Mouse (Mus musculus) embryonic fibroblast, embryonic 13.5 days (primary cell): ENCODE measurements around the gene Adamts4. TPM values are rescaled to one million over a fixed set of nuclear protein-coding genes. Genes with fewer than 3 reads are reported as not detected.

Experiments used
- H3K27ac ChIP-seq: 2 replicates; pipeline ENCODE4 v1.5.1; 2012; ENCODE audit warnings: low read length, control low read depth, inconsistent platforms; ENCODE audit not compliant: insufficient read depth
- H3K4me1 ChIP-seq: 2 replicates; pipeline ENCODE4 v1.6.1; 2011; ENCODE audit warnings: low read length; ENCODE audit not compliant: control insufficient read depth, insufficient read depth
- H3K4me3 ChIP-seq: 2 replicates; pipeline ENCODE4 v1.5.1; 2011; ENCODE audit warnings: mild to moderate bottlenecking, control low read depth, low read length; ENCODE audit not compliant: insufficient read depth
- CTCF ChIP-seq: IDR thresholded peaks from 2 replicates; pipeline ENCODE4 v1.5.1; 2011; ENCODE audit warnings: mild to moderate bottlenecking, control low read depth, low read length, moderate library complexity, borderline replicate concordance; ENCODE audit not compliant: insufficient read depth
- POLR2A ChIP-seq: IDR thresholded peaks from 2 replicates; pipeline ENCODE4 v1.6.1; 2011; ENCODE audit warnings: low read depth, mild to moderate bottlenecking, control low read depth, low read length, moderate library complexity
- polyA plus RNA-seq: library from polyadenylated mRNA; stranded (reverse); fragments of >200 nt; gene quantifications from 2 replicates; pipeline ENCODE4 v1.2.4, GENCODE M21; 2011; ENCODE audit warnings: low read depth; ENCODE audit not compliant: missing spikeins, insufficient read length

Gene Adamts4
- polyA plus RNA-seq, 1 experiment: 24.3 TPM

DNA sequence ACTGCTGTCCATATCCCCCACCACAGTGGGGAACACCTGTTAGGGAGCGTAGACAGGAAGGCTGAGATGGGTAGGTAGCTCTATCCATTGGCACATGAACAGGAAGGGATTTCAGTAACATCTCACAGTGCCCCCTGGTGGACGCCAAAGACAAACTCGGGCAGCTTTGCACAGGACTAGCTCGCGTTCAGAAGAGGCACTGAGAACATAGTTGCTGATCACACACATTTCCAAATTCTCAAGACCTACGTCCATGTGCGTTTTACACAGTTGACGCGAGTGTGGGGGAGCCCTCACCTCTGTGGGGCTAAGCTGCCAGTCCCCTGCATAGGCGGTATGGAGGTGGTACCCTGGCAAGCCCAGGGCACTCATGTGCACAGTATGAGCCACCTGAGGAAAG lies 29.4 kb upstream of the Adamts4 start:
- no peak for TF ChIP-seq POLR2A
- peak; percentile 53; the same call in 1 of the 2 replicates for TF ChIP-seq CTCF
- peaks cover 2% of the 10 kb centered on the region; the same call in 1 of the 2 replicates for H3K4me1 ChIP-seq
- H3K4me3 ChIP-seq: peak overlapping the region; percentile 90; the same call in 1 of the 2 replicates
- no peak overlapping the region for H3K27ac ChIP-seq

DNA sequence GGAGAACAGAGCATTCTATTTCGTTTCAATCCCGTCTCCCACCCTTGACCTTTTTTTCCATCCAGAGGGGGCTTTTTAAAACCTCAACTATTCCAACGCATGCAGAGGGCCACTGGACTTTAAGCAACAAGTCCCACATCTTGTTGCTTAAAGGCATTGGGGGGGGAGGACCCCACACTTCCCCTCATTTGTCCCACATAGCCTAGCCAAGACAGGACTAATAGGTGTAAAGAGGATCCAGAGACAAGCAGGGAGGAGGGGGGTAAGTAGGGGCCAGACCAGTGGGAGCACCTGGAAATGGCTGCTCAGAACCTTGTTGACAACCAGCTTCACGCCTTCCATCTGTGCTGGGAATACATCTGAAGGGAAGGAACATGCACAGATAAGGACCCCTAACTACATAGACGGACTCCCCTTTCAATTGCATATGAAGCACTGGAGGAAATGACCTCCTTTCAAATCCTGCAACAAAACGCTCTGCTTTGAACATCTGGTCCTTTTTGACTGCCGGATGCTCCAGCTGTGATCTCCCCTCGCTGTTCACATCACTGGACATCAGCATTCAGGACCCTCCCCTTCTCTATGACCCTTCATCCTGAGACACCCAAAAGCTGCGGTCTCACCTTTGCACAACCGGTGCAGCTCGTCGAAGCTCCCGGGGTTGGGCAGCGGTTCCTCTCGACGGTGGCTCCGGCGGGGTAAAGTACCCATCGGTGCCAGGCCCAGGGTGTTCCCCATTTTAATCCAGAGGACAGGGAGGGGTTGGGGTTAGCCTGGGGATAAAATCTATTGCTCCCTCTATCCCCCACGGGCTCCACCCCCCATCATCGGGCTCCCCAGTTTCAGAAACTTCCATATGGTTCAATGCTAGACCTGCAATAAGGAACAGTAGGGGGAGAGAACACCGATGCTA lies 28.7 kb upstream of the Adamts4 start:
- TF ChIP-seq CTCF (no peak), POLR2A (no peak)
- Histone ChIP-seq H3K27ac (no peak overlapping the region), H3K4me1 (peaks cover 2% of the 10 kb centered on the region; the same call in 1 of the 2 replicates), H3K4me3 (peak overlapping the region; percentile 90)

- Histone ChIP-seq H3K27ac (peak within 1 kb of the TSS; percentile 23; the same call in 1 of the 2 replicates), H3K4me3 (peak within 1 kb of the TSS; percentile 90), H3K4me1 (peaks cover 2% of the 10 kb centered on the region; the same call in 1 of the 2 replicates)
- TF ChIP-seq CTCF (no peak), POLR2A (peak; percentile 82)
Observed at GRCm38 (mm10) chr1:171222238-171223155, 27.7 kb upstream of the Adamts4 start, which contains the start of gene Tomm40l. TSS of gene Tomm40l (minus strand) at chr1:171222514.

GRCm38 (mm10) chr1:171223168-171223567 lies 27.1 kb upstream of the Adamts4 start:
- peaks cover 2% of the 10 kb centered on the region; the same call in 1 of the 2 replicates for H3K4me1 ChIP-seq
- peak overlapping the region; percentile 23; the same call in 1 of the 2 replicates for H3K27ac ChIP-seq
- H3K4me3 ChIP-seq: no peak overlapping the region
- TF ChIP-seq POLR2A: no peak
- no peak for TF ChIP-seq CTCF

DNA sequence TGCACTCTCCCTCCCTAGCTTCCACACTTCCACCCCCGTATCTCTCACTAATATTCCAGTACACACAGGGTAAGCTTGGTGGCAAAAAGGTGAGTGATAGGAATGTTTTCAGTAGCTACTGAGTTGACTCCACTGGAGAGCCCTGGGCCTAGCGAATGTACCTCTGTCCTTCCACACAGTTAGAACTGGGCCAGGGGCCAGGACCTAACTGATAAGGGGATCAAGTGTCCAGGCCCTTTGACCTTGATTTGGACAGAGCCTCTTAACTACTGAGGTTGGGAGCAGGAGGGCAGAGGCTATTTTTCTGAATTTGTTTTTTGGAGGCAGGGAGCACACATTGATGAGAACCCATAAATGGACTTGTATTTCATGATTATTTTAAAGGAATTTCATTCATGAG lies 26.4 kb upstream of the Adamts4 start:
- Histone ChIP-seq H3K4me3 (no peak overlapping the region), H3K4me1 (peaks cover 2% of the 10 kb centered on the region; the same call in 1 of the 2 replicates), H3K27ac (no peak overlapping the region)
- TF ChIP-seq CTCF (no peak), POLR2A (no peak)

DNA sequence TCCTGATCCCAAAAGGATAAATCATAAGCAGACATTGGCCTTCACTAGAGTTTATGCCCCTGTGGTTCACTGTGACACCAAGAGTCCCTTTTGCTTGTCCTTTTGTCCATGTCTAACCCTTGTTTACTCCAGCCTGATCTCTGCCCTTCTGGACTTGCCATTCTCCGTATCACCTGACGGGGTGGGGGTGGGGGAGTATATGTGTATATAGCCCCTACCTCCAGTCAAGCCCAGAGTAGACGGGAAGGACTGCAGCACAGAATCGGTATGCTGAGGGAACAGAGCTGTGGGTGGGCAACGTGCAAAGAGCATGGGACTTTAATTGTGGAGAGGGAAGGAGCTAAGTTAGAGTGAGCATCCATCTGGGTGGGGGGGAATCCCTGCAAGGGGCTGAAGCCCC lies 25.4 kb upstream of the Adamts4 start, which contains the start of gene Apoa2:
Gene Apoa2 (plus strand): TSS at position 198 of the 400 bp plus-strand sequence.
- TF ChIP-seq POLR2A (no peak), CTCF (no peak)
- Histone ChIP-seq H3K4me3 (no peak within 1 kb of the TSS), H3K27ac (no peak within 1 kb of the TSS), H3K4me1 (peaks cover 2% of the 10 kb centered on the region; the same call in 1 of the 2 replicates)

DNA sequence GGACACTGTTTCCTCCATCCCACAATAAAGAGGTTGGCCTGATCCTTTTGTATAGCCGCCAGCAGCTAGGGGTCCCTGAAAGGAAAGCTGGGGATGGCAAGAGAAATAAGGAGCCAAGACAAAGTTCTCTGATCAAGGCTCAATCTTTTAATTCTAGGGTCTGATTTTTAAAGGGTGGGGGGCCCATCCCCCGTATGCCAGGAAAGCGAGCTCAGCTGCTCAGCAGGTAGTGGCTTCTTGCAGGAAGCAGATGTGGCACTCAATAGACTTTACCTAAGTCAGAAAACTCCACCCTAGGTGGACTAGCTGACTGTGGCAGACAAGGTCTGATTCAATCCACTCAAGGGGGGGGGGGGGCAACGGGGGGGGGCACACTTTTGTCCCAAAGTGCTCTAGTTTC lies 23.4 kb upstream of the Adamts4 start:
- Histone ChIP-seq H3K4me1 (no peaks in the 10 kb centered on the region), H3K4me3 (no peak overlapping the region), H3K27ac (no peak overlapping the region)
- TF ChIP-seq CTCF: no peak
- TF ChIP-seq POLR2A: no peak

DNA sequence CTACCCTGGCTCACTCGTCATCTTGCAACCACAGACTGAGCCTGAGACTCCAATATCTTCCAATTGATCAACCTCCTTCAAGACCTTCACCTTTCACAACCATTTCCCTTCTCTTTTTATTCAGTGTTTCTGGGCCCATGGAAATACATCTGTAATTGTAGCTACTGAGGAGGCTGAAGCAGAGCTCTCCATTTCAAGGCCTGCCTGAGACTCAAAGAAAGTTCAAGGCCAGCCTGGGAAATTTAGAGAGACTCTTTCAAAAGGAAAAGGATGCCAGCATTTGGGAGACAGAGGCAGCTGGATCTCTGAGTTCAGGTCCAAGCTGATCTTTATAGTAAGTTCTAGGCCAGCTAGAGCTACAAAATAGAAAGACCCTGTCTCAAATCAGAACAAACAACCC lies 22.3 kb upstream of the Adamts4 start:
- H3K4me3 ChIP-seq: no peak overlapping the region
- H3K27ac ChIP-seq: no peak overlapping the region
- H3K4me1 ChIP-seq: no peaks in the 10 kb centered on the region
- TF ChIP-seq CTCF (no peak), POLR2A (no peak)

DNA sequence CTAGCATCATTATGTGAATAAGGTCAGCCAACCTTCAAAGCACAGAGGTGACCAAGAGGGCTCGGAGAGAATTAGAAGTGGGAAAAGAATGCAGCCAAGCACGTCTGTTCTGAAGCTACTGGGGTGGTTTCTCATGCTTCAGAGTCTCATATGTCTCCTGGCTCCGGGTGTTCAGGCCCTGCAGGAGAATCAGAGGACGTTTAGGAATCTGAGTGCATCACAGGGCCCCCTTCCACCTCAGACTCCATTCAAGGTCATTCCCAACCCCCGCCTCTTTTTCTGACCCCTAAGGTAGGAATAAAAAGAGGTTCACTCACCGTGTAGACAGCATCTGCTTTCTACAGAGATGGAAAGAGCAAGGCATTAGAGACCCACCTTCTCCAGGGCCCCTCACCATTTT lies 20.5 kb upstream of the Adamts4 start:
- H3K4me1 ChIP-seq: no peaks in the 10 kb centered on the region
- TF ChIP-seq CTCF (no peak), POLR2A (no peak)
- no peak overlapping the region for H3K4me3 ChIP-seq
- H3K27ac ChIP-seq: no peak overlapping the region

DNA sequence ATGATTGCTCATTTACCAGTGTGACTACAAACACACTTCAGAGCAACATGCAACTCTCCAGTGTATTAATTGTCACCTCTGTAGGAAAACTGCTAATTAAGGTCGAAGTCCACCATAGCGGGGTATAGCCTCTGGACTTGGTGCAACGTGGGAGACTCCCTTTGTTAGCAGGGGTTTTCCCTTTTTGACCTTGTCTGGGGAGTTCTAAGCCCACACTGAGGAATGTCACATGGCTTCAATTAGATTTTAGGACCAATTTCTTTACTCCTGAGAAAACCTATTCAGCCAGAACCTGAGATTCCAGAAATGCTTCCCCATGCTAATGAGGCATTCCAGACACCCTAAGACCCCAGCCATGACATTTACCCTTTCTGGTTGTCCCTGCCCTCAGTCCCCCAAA lies 20.0 kb upstream of the Adamts4 start:
- TF ChIP-seq POLR2A (no peak), CTCF (no peak)
- Histone ChIP-seq H3K27ac (no peak overlapping the region), H3K4me1 (no peaks in the 10 kb centered on the region), H3K4me3 (no peak overlapping the region)
